Mouse (Mus musculus): Measurements from ENCODE around the gene Pik3c2a. TPM values are rescaled to one million over a fixed set of nuclear protein-coding genes. Genes with fewer than 3 reads are reported as not detected.

The Pik3c2a gene
- polyA plus RNA-seq, 1 experiment from 2014 or later, result 32.9 TPM

Other genes starting within 250 kb of the Pik3c2a start
- gene Plekha7, start 135.1 kb downstream of the Pik3c2a start, polyA plus RNA-seq (2014; fragmentation: Nextera tagmentation; extraction: Ambion mirVana), result 10.7 and 10.8 TPM in 2 replicates
- gene Rps13, start 109.3 kb downstream of the Pik3c2a start, polyA plus RNA-seq (2014; fragmentation: Nextera tagmentation; extraction: Ambion mirVana), result 1,010 and 1,152 TPM in 2 replicates
- gene Nucb2, start 60.9 kb upstream of the Pik3c2a start, polyA plus RNA-seq (2014; fragmentation: Nextera tagmentation; extraction: Ambion mirVana), result 16.5 and 19.0 TPM in 2 replicates

Measured in intestine, embryonic 14.5 days (tissue).